ENCODE assay signal across 19 mouse cellular contexts in the genomic region with DNA sequence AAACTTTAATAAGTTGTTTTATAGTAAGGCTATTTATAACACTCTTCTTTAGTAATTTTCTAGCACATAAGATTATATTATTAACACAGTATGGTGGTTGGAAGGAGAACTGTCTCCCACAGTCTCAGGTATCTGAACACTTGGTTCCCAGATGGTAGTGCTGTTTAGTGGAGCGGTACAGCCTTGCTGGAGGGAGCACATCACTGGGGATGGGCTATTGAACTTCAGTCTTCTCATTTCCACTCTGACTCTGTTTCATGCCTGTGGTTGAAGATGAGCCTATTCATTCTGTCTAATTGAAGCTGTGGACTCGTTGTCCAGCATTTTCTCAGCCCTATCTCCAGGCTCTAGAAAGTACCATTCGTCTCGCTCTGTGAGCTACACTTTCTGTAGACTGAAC. TPM values are rescaled to one million over a fixed set of nuclear protein-coding genes. Genes with fewer than 3 reads are reported as not detected.
"Had no signal": no experiment of that assay in that cellular context is flagged by ENCODE, and none has a peak within 500 bp of the region (broad histone marks: within the 10 kb centered on the region; RNA-seq: fewer than 3 reads in every experiment).

No protein-coding gene starts in this region.

- H3K4me2 ChIP-seq: neural tube, embryonic 15.5 days; stomach, embryonic 15.5 days had no signal

- H3K36me3 ChIP-seq: neural tube, embryonic 15.5 days; stomach, embryonic 15.5 days had no signal

- H3K27me3 ChIP-seq: neural tube, embryonic 15.5 days; stomach, embryonic 15.5 days had no signal

- H3K4me3 ChIP-seq: neural tube, embryonic 15.5 days; stomach, embryonic 15.5 days had no signal

- H3K9ac ChIP-seq: neural tube, embryonic 15.5 days; stomach, embryonic 15.5 days had no signal

- H3K9me3 ChIP-seq: neural tube, embryonic 15.5 days; stomach, embryonic 15.5 days had no signal

- DNase-seq: retina, postnatal 1 day; right cerebral cortex, adult 18-20 months; right cerebral cortex, postnatal 14 days; right cerebral cortex, postnatal 25 days; right cerebral cortex, postnatal 4 days; spleen, adult 18-20 months; thymus, adult 18-20 months; thymus, adult 2 months; thymus, postnatal 14 days; thymus, postnatal 25 days; thymus, postnatal 36 days; thymus, postnatal 4 days had no signal

- H3K27ac ChIP-seq: neural tube, embryonic 15.5 days; stomach, embryonic 15.5 days; stomach, postnatal 0 days had no signal

RNA-seq across cellular contexts. Expression of a gene that starts 44.7 kb away (rescaled TPM):
- polyA plus RNA-seq: neural tube, embryonic 15.5 days; small intestine, adult 2 months; spleen, adult 2 months; stomach, embryonic 14.5 days; thymus, adult 2 months; thymus, postnatal 0 days had no signal
